Mouse (Mus musculus): ENCODE data around the gene Rbm47. TPM values are rescaled to one million over a fixed set of nuclear protein-coding genes. Genes with fewer than 3 reads are reported as not detected.
"Not testable (repeated sequence)": the region's sequence is repeated elsewhere in the genome, so short reads cannot be mapped to it uniquely, and the experiment has no call there.

Rbm47 gene
- polyA plus RNA-seq, 1 experiment from 2014 or later = 18.8 TPM

DNA sequence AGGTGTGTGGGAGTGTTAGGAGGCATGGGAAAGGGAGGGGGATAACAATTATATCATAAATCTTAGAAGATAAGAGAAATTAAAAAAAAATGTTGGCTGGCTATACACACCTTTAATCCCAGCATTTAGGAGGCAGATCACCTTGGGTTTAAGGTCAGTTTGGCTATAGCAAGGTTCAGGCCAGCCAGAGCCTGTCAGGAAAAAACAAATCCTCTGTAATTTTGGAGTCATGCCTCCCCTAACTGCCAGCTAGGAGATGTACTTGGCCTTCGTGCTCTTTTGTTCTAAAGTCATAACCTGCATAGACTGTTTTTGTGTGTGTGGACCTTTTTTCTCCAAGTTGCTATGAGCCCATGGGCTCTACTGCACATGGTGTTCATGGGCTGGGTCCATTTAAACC, 30.5 kb upstream of the Rbm47 start:
- 83% methylated on average over 1 of the region's 1 CpGs for WGBS

DNA sequence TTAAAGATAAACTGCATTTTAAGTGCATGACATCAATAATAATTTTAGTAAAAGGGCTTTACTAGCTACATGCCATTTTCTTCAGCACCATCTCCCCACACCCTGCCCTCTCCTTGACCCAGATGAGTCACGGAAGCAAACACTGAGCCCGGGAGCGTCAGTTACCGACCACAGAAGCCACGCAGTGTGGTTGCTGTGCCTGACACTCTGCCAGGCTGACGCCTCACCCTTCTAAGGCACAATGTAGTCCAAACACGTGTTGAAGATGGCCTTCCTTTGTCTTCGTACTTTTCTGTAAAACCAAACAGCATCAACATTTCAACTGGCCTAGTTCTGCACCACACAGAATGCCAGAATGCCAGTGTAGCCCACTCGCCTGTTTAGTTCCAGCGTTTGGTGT, 27.1 kb upstream of the Rbm47 start:
- Histone ChIP-seq H3K9me3 (ENCODE audit: low read depth, low read length) (no peaks in the 10 kb centered on the region), H3K9ac (no peak overlapping the region), H3K27me3 (ENCODE audit: insufficient read depth, low read length) (no peaks in the 10 kb centered on the region), H3K36me3 (ENCODE audit: insufficient read depth) (no peaks in the 10 kb centered on the region), H3K4me1 (ENCODE audit: insufficient read depth) (no peaks in the 10 kb centered on the region), H3K4me2 (no peak overlapping the region), H3K4me3 (ENCODE audit: low read depth, low read length) (no peak overlapping the region), H3K27ac (ENCODE audit: low read depth) (no peak overlapping the region)
- WGBS = 31% methylated on average over 10 of the region's 10 CpGs
- ATAC-seq (ENCODE audit: insufficient read depth) (no peak), DNase-seq (peak; percentile 19)
- TF ChIP-seq CTCF (IDR thresholded peaks at IDR 0.05; ENCODE audit: low read depth) = no peak

More for the DNA sequence above, 30.5 kb upstream of the Rbm47 start:
- H3K4me2 ChIP-seq = no peak overlapping the region
- H3K36me3 ChIP-seq (ENCODE audit: insufficient read depth) = no peaks in the 10 kb centered on the region
- no peak for TF ChIP-seq CTCF (IDR thresholded peaks at IDR 0.05; ENCODE audit: low read depth)
- no peak overlapping the region for H3K4me3 ChIP-seq (ENCODE audit: low read depth, low read length)
- no peaks in the 10 kb centered on the region for H3K27me3 ChIP-seq (ENCODE audit: insufficient read depth, low read length)
- no peaks in the 10 kb centered on the region for H3K9me3 ChIP-seq (ENCODE audit: low read depth, low read length)
- ATAC-seq (ENCODE audit: insufficient read depth) = no peak
- no peaks in the 10 kb centered on the region for H3K4me1 ChIP-seq (ENCODE audit: insufficient read depth)
- DNase-seq = no peak
- H3K9ac ChIP-seq = no peak overlapping the region
- no peak overlapping the region for H3K27ac ChIP-seq (ENCODE audit: low read depth)

DNA sequence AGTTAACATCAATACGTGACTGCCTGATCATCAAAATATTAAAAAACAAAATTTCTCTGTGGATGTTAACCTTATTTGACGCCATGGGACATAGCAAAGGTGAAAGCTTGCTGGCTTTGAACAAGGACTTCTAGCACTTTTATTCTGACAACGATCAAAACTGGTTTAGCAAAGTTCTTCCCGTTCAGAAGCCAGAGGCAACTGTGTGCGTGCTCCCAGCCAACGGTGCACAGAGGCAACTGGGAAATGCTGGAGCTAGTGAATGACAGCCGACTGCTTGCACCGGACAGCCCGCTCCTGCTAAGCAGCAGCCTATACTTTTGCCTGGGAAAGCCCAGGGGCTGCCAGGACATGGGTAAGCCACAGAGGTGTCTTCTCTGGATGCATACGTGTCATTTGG, 22.4 kb upstream of the Rbm47 start:
- no peak overlapping the region for H3K4me2 ChIP-seq
- 69% methylated on average over 10 of the region's 10 CpGs for WGBS
- H3K36me3 ChIP-seq (ENCODE audit: insufficient read depth) = no peaks in the 10 kb centered on the region
- no peak for DNase-seq
- H3K27me3 ChIP-seq (ENCODE audit: insufficient read depth, low read length) = no peaks in the 10 kb centered on the region
- H3K4me1 ChIP-seq (ENCODE audit: insufficient read depth) = no peaks in the 10 kb centered on the region
- no peak for TF ChIP-seq CTCF (IDR thresholded peaks at IDR 0.05; ENCODE audit: low read depth)
- H3K27ac ChIP-seq (ENCODE audit: low read depth) = no peak overlapping the region
- no peak overlapping the region for H3K4me3 ChIP-seq (ENCODE audit: low read depth, low read length)
- no peak for ATAC-seq (ENCODE audit: insufficient read depth)
- H3K9ac ChIP-seq = no peak overlapping the region
- no peaks in the 10 kb centered on the region for H3K9me3 ChIP-seq (ENCODE audit: low read depth, low read length)

GRCm38 (mm10) chr5:66193218-66193846, 20.4 kb upstream of the Rbm47 start:
- no peaks in the 10 kb centered on the region for H3K4me1 ChIP-seq (ENCODE audit: insufficient read depth)
- TF ChIP-seq CTCF (IDR thresholded peaks at IDR 0.05; ENCODE audit: low read depth) = no peak
- H3K4me2 ChIP-seq = no peak overlapping the region
- no peaks in the 10 kb centered on the region for H3K36me3 ChIP-seq (ENCODE audit: insufficient read depth)
- no peaks in the 10 kb centered on the region for H3K27me3 ChIP-seq (ENCODE audit: insufficient read depth, low read length)
- H3K9ac ChIP-seq = no peak overlapping the region
- no peak for ATAC-seq (ENCODE audit: insufficient read depth)
- no peaks in the 10 kb centered on the region for H3K9me3 ChIP-seq (ENCODE audit: low read depth, low read length)
- no peak overlapping the region for H3K4me3 ChIP-seq (ENCODE audit: low read depth, low read length)
- WGBS = 86% methylated on average over 11 of the region's 11 CpGs
- H3K27ac ChIP-seq (ENCODE audit: low read depth) = no peak overlapping the region
- DNase-seq = no peak

GRCm38 (mm10) chr5:66191185-66191503, 18.2 kb upstream of the Rbm47 start:
- H3K36me3 ChIP-seq (ENCODE audit: insufficient read depth) = no peaks in the 10 kb centered on the region
- no peak overlapping the region for H3K4me3 ChIP-seq (ENCODE audit: low read depth, low read length)
- no peak overlapping the region for H3K9ac ChIP-seq
- no peaks in the 10 kb centered on the region for H3K9me3 ChIP-seq (ENCODE audit: low read depth, low read length)
- H3K4me2 ChIP-seq = no peak overlapping the region
- H3K27me3 ChIP-seq (ENCODE audit: insufficient read depth, low read length) = no peaks in the 10 kb centered on the region
- no peak overlapping the region for H3K27ac ChIP-seq (ENCODE audit: low read depth)
- ATAC-seq (ENCODE audit: insufficient read depth) (no peak), DNase-seq (no peak)
- no peaks in the 10 kb centered on the region for H3K4me1 ChIP-seq (ENCODE audit: insufficient read depth)
- TF ChIP-seq CTCF (IDR thresholded peaks at IDR 0.05; ENCODE audit: low read depth) = no peak
- 80% methylated on average over 7 of the region's 7 CpGs for WGBS

- no peak overlapping the region for H3K4me2 ChIP-seq
- no peak for TF ChIP-seq CTCF (IDR thresholded peaks at IDR 0.05; ENCODE audit: low read depth)
- no peak overlapping the region for H3K27ac ChIP-seq (ENCODE audit: low read depth)
- DNase-seq (no peak), ATAC-seq (ENCODE audit: insufficient read depth) (no peak)
- WGBS = 67% methylated on average over 16 of the region's 16 CpGs
- no peaks in the 10 kb centered on the region for H3K4me1 ChIP-seq (ENCODE audit: insufficient read depth)
- H3K27me3 ChIP-seq (ENCODE audit: insufficient read depth, low read length) = no peaks in the 10 kb centered on the region
- H3K4me3 ChIP-seq (ENCODE audit: low read depth, low read length) = no peak overlapping the region
- no peak overlapping the region for H3K9ac ChIP-seq
- H3K9me3 ChIP-seq (ENCODE audit: low read depth, low read length) = no peaks in the 10 kb centered on the region
- H3K36me3 ChIP-seq (ENCODE audit: insufficient read depth) = no peaks in the 10 kb centered on the region
Observed at GRCm38 (mm10) chr5:66190481-66191184, 17.7 kb upstream of the Rbm47 start.

- ATAC-seq (ENCODE audit: insufficient read depth) = not testable (repeated sequence)
Observed at GRCm38 (mm10) chr5:66188591-66188990, 15.7 kb upstream of the Rbm47 start.

More at GRCm38 (mm10) chr5:66188591-66188990, 15.7 kb upstream of the Rbm47 start:
- not testable (repeated sequence) for H3K4me1 ChIP-seq (ENCODE audit: insufficient read depth); DNase-seq; H3K4me3 ChIP-seq (ENCODE audit: low read depth, low read length); H3K9ac ChIP-seq; H3K9me3 ChIP-seq (ENCODE audit: low read depth, low read length); H3K27ac ChIP-seq (ENCODE audit: low read depth); H3K4me2 ChIP-seq; H3K27me3 ChIP-seq (ENCODE audit: insufficient read depth, low read length); H3K36me3 ChIP-seq (ENCODE audit: insufficient read depth)
- 89% methylated on average over 5 of the region's 7 CpGs for WGBS

All from lung, embryonic 14.5 days (tissue).